Mouse (Mus musculus): ENCODE measurements around the gene Ints3.

GRCm38 (mm10) chr3:90375562-90376246 is 57.7 kb downstream of the Ints3 start:
- no peak for TF ChIP-seq POLR2A (IDR thresholded peaks at IDR 0.05; ENCODE audit: borderline replicate concordance, extremely low read depth, insufficient read depth, insufficient read length, poor library complexity, severe bottlenecking)
- TF ChIP-seq CTCF (IDR thresholded peaks at IDR 0.05; ENCODE audit: borderline replicate concordance, extremely low read depth, insufficient read depth, insufficient read length) = no peak
